Mouse (Mus musculus) heart, postnatal 0 days (tissue): ENCODE results near the gene Lrrc39.

Experiments
- CTCF ChIP-seq: IDR thresholded peaks from 2 replicates; pipeline ENCODE4 v1.5.1; 2016; ENCODE audit warnings: antibody characterized with exemption, control low read depth, low read depth
- EP300 ChIP-seq: IDR thresholded peaks from 2 replicates; pipeline ENCODE4 v1.6.1; 2016; ENCODE audit warnings: antibody characterized with exemption, low read depth

DNA sequence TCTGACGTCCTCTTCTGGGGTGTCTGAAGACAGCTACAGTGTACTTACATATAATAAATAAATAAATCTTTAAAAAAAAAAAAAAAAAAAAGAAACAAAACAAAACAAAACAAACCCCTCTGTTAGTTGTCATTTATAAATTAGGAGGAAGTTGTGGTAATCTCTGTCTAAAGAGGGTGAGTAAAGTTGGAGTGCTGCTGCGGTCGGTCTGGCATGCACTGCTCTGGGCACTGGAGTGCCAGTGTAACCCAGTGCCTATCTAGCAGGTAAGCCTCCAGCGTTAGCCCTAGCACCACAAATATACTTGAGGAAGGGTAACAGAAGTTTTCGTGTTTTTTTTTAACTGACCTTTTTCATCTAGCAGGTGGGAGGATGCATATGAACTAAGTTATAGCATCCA, 38.2 kb downstream of the Lrrc39 start:
- TF ChIP-seq EP300 (no peak), CTCF (no peak)
